Mouse (Mus musculus): ENCODE results near the gene Jmjd7. TPM values are rescaled to one million over a fixed set of nuclear protein-coding genes. Genes with fewer than 3 reads are reported as not detected.

Jmjd7 gene
- total and polyA plus RNA-seq, 3 experiments, result 8.4 to 15.0 (median 14.6) TPM

- in situ Hi-C loops (cut with MboI; ENCODE audit: low pct_ligation_motif_present, low pct_unique_long_range_greater_than_20kb, low sequenced_read_pairs) (no loop called here), dilution Hi-C loops (cut with MboI; ENCODE audit: extremely low pct_ligation_motif_present, extremely low pct_unique_long_range_greater_than_20kb, low sequenced_read_pairs) (no loop called here)
- no peak overlapping the region for H3K27ac ChIP-seq (ENCODE audit: insufficient read depth, low read depth)
- DNase-seq (ENCODE audit: extremely low read depth), result no peak
- no peak overlapping the region for H3K4me2 ChIP-seq (ENCODE audit: insufficient read depth, low read depth, poor library complexity, severe bottlenecking)
- TF ChIP-seq MAZ (IDR thresholded peaks at IDR 0.05; ENCODE audit: low read depth, low read length) (no peak), POLR2A (IDR thresholded peaks at IDR 0.05; ENCODE audit: low read depth, low read length) (no peak), TBP (conservative IDR thresholded peaks at IDR 0.05; ENCODE audit: low read depth, low read length) (no peak), SMC3 (IDR thresholded peaks at IDR 0.05; ENCODE audit: low read depth, low read length) (no peak), MEF2A (IDR thresholded peaks at IDR 0.05; ENCODE audit: borderline replicate concordance, low read depth, low read length) (no peak), PAX5 (IDR thresholded peaks at IDR 0.05; ENCODE audit: low read length) (no peak), POLR2AphosphoS2 (IDR thresholded peaks at IDR 0.05; ENCODE audit: low read depth, low read length) (no peak), NELFE (IDR thresholded peaks at IDR 0.05; ENCODE audit: low read depth, low read length) (no peak), JUND (conservative IDR thresholded peaks at IDR 0.05; ENCODE audit: low read depth, low read length) (no peak), SIN3A (IDR thresholded peaks at IDR 0.05; ENCODE audit: low read length) (no peak), NRF1 (IDR thresholded peaks at IDR 0.05; ENCODE audit: low read depth, low read length) (no peak), USF2 (conservative IDR thresholded peaks at IDR 0.05; ENCODE audit: low read depth, low read length) (no peak), TCF12 (IDR thresholded peaks at IDR 0.05; ENCODE audit: low read depth, low read length) (no peak)
- H3K27me3 ChIP-seq (replicated peaks), result no peaks in the 10 kb centered on the region
- peaks cover 0 to 14% of the 10 kb centered on the region in 2 experiments for H3K36me3 ChIP-seq (replicated peaks in 1 of 2; ENCODE audit: control insufficient read depth in 1 of 2, insufficient read depth in 1 of 2, low read length in 1 of 2)
- peaks cover 1 to 7% of the 10 kb centered on the region in 2 experiments; a peak in 1 of 4 replicates for H3K4me1 ChIP-seq (ENCODE audit: control insufficient read depth in 1 of 2, insufficient read depth in 2 of 2)
- H3K4me3 ChIP-seq (replicated peaks in 1 of 3; ENCODE audit: low read depth in 2 of 3, low read length in 2 of 3, poor library complexity in 1 of 3), result no peak overlapping the region
- H3K79me2 ChIP-seq (replicated peaks; ENCODE audit: control insufficient read depth, extremely low read depth, insufficient read depth, poor library complexity, severe bottlenecking), result no peaks in the 10 kb centered on the region
- H3K9ac ChIP-seq (ENCODE audit: insufficient read depth, low read depth), result no peak overlapping the region
- no peaks in the 10 kb centered on the region for H3K9me3 ChIP-seq (replicated peaks; ENCODE audit: low read length)
Measured at GRCm38 (mm10) chr2:119987441-119987840, 39.8 kb upstream of the Jmjd7 start.

GRCm38 (mm10) chr2:119988952-119989351, 38.3 kb upstream of the Jmjd7 start:
- Histone ChIP-seq H3K27me3 (replicated peaks) (no peaks in the 10 kb centered on the region), H3K9ac (ENCODE audit: insufficient read depth, low read depth) (no peak overlapping the region), H3K4me1 (ENCODE audit: control insufficient read depth in 1 of 2, insufficient read depth in 2 of 2) (peaks cover 5 to 19% of the 10 kb centered on the region in 2 experiments; a peak in 3 of 4 replicates), H3K36me3 (replicated peaks in 1 of 2; ENCODE audit: control insufficient read depth in 1 of 2, insufficient read depth in 1 of 2, low read length in 1 of 2) (peaks cover 0 to 7% of the 10 kb centered on the region in 2 experiments), H3K79me2 (replicated peaks; ENCODE audit: control insufficient read depth, extremely low read depth, insufficient read depth, poor library complexity, severe bottlenecking) (no peaks in the 10 kb centered on the region), H3K9me3 (replicated peaks; ENCODE audit: low read length) (no peaks in the 10 kb centered on the region), H3K4me3 (replicated peaks in 1 of 3; ENCODE audit: low read depth in 2 of 3, low read length in 2 of 3, poor library complexity in 1 of 3) (no peak overlapping the region), H3K27ac (ENCODE audit: insufficient read depth, low read depth) (no peak overlapping the region), H3K4me2 (ENCODE audit: insufficient read depth, low read depth, poor library complexity, severe bottlenecking) (no peak overlapping the region)
- dilution Hi-C loops (cut with MboI; ENCODE audit: extremely low pct_ligation_motif_present, extremely low pct_unique_long_range_greater_than_20kb, low sequenced_read_pairs) (no loop called here), in situ Hi-C loops (cut with MboI; ENCODE audit: low pct_ligation_motif_present, low pct_unique_long_range_greater_than_20kb, low sequenced_read_pairs) (no loop called here)
- TF ChIP-seq MAFK (IDR thresholded peaks at IDR 0.05; ENCODE audit: insufficient replicate concordance, low read length) (no peak), MYC (IDR thresholded peaks at IDR 0.05; ENCODE audit: low read depth, low read length) (no peak), SMC3 (IDR thresholded peaks at IDR 0.05; ENCODE audit: low read depth, low read length) (no peak)
- DNase-seq (ENCODE audit: extremely low read depth), result no peak

- Histone ChIP-seq H3K4me1 (ENCODE audit: control insufficient read depth in 1 of 2, insufficient read depth in 2 of 2) (peaks cover 13 to 38% of the 10 kb centered on the region in 2 experiments), H3K4me3 (replicated peaks in 1 of 3; ENCODE audit: low read depth in 2 of 3, low read length in 2 of 3, poor library complexity in 1 of 3) (no peak overlapping the region), H3K79me2 (replicated peaks; ENCODE audit: control insufficient read depth, extremely low read depth, insufficient read depth, poor library complexity, severe bottlenecking) (no peaks in the 10 kb centered on the region), H3K4me2 (ENCODE audit: insufficient read depth, low read depth, poor library complexity, severe bottlenecking) (no peak overlapping the region), H3K9me3 (replicated peaks; ENCODE audit: low read length) (no peaks in the 10 kb centered on the region), H3K27ac (ENCODE audit: insufficient read depth, low read depth) (no peak overlapping the region), H3K9ac (ENCODE audit: insufficient read depth, low read depth) (no peak overlapping the region), H3K27me3 (replicated peaks) (no peaks in the 10 kb centered on the region), H3K36me3 (replicated peaks in 1 of 2; ENCODE audit: control insufficient read depth in 1 of 2, insufficient read depth in 1 of 2, low read length in 1 of 2) (peaks cover 0 to 7% of the 10 kb centered on the region in 2 experiments)
- in situ Hi-C loops (cut with MboI; ENCODE audit: low pct_ligation_motif_present, low pct_unique_long_range_greater_than_20kb, low sequenced_read_pairs), result no loop called here
- dilution Hi-C loops (cut with MboI; ENCODE audit: extremely low pct_ligation_motif_present, extremely low pct_unique_long_range_greater_than_20kb, low sequenced_read_pairs), result no loop called here
- no peak for DNase-seq (ENCODE audit: extremely low read depth)
- TF ChIP-seq ELF1 (IDR thresholded peaks at IDR 0.05; ENCODE audit: low read depth, low read length) (no peak), NRF1 (IDR thresholded peaks at IDR 0.05; ENCODE audit: low read depth, low read length) (no peak), MXI1 (IDR thresholded peaks at IDR 0.05; ENCODE audit: low read depth, low read length) (no peak), ETS1 (conservative IDR thresholded peaks at IDR 0.05; ENCODE audit: low read depth, low read length) (no peak), PAX5 (IDR thresholded peaks at IDR 0.05; ENCODE audit: low read length) (no peak), JUND (conservative IDR thresholded peaks at IDR 0.05; ENCODE audit: low read depth, low read length) (no peak), RAD21 (IDR thresholded peaks at IDR 0.05; ENCODE audit: low read depth, low read length) (no peak)
Measured at GRCm38 (mm10) chr2:119990881-119991280, 36.4 kb upstream of the Jmjd7 start.
